Mouse (Mus musculus): ENCODE data around the gene Adm. TPM values are rescaled to one million over a fixed set of nuclear protein-coding genes. Genes with fewer than 3 reads are reported as not detected.
A peak's percentile ranks its signal among the peaks of the same experiment; 100 is the strongest.

Gene Adm
- total RNA-seq, 2 experiments from 2014 or later = 2.8 to 3.4 TPM

DNA sequence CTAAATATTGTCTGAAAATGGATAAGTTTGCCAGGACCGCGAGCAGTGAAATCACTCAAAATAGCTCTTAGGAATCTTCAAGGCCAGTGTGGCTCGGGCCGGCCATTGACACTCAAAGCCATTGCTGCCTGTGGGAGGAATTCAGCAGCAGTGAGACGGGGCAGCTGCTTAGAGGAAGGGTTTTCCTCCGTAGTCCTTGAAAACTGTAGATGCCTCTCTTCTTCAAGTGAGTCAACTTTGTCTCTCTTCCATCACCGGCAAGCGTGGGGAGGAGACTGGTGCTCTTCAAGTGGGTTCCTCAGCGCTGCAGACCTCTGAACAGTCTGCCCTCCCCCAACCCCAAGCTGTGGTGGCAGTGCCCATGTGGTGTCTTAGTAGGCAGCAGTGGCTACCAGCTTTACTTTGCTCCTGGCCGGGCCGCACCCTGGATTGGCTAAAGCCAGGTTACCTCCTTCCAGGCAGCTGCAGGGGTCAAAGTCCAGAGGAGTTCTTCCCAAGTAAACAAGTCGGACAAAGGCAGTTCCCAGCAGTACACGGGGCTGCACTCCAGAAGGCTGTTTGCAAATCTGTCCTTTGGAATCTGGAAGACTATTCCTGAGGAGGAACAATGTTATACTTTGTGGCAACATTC is 21.1 kb downstream of the Adm start:
- no peak for DNase-seq (ENCODE audit: extremely low spot score in 1 of 2, low spot score in 2 of 2)
- intact Hi-C loops (cut with DNase I) = loop anchor here (5.0 kb wide), 1 partner anchor 481 kb away; no protein-coding TSS in a partner anchor
- TF ChIP-seq CTCF (IDR thresholded peaks at IDR 0.05) = no peak
- Histone ChIP-seq H3K27ac (no peak overlapping the region), H3K4me3 (no peak overlapping the region)

DNA sequence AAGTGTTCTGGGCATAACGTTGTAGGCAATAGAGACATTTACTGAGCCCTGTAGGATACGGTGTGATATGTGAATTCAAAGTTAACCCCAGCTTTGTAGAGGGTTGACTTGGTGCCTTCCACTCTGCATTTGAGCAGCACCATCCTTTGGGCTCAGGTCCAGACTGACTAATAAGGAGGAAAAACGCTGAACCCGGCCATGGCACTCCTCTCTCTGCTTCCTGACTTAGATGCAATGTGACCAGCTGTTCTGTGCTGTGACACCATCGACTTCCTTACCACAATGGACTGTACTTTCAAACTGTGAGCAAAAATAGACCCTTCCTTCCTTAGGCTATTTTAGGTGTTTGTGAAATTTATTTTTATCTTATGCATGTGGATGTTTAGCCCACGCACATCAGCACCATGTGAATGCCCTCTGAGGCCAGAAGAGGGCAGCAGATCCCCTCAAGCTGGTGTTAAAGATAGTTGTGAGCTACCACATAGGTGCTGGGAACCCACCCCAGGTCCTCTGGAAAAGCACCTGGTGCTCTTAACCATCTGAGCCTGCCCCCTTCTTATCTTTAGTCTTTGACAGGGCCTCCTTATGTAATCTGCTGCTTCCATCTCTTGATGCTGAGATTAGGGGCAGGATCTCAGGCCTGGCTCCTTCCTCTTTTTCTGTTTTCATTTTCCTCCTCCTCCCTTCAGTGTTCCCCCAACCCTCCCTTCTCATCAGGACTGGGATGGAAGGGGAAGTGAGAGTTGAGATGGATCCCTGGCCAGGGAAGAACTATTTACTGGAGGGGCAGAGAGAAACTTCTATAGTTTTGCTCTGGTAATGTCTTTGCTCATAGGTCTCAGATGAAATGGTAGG is 21.9 kb downstream of the Adm start:
- H3K4me3 ChIP-seq = no peak overlapping the region
- H3K27ac ChIP-seq = no peak overlapping the region
- intact Hi-C loops (cut with DNase I) = loop anchor here (5.0 kb wide), 1 partner anchor 482 kb away; no protein-coding TSS in a partner anchor
- TF ChIP-seq CTCF (IDR thresholded peaks at IDR 0.05) = peak; percentile 10; the same call in 1 of the 2 replicates
- no peak for DNase-seq (ENCODE audit: extremely low spot score in 1 of 2, low spot score in 2 of 2)

DNA sequence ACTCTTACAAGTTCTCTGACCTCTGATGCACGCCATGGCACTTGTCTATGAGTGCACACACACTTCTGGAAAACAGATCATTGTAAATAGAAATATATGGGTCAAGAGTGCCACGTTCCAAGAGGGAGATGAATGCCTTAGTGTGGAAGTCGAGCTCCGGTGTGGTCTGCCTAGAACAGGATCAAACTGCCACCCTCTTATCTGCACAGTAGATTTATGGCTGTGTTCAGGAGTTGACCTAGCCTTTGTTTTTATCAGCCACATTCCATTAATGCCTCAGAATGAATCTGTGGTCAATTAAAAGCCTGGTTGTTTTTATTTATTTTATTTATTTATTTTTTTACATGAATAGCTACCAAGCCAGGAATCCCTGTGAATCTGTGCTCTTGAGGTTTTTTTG is 23.0 kb downstream of the Adm start:
- intact Hi-C loops (cut with DNase I) = no loop called here
- no peak overlapping the region for H3K4me3 ChIP-seq
- no peak for TF ChIP-seq CTCF (IDR thresholded peaks at IDR 0.05)
- no peak for DNase-seq (ENCODE audit: extremely low spot score in 1 of 2, low spot score in 2 of 2)
- no peak overlapping the region for H3K27ac ChIP-seq

DNA sequence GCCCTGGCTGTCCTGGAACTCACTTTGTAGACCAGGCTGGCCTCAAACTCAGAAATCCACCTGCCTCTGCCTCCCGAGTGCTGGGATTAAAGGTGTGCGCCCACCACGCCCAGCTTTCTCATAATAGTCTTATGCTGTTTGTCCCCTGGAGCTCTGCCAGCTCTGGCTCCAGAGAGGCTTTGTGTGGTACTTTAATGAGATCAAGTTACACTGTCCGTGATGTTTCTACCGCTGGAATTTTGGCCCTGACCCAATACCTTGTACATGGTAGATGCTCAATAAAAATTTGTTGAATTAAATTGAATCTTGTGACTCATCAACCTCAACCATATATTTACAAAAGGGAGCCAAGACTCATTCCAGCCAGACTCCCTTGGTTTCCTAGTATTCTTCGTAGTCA is 23.6 kb downstream of the Adm start:
- Histone ChIP-seq H3K4me3 (no peak overlapping the region), H3K27ac (no peak overlapping the region)
- intact Hi-C loops (cut with DNase I) = no loop called here
- no peak for TF ChIP-seq CTCF (IDR thresholded peaks at IDR 0.05)
- DNase-seq (ENCODE audit: extremely low spot score in 1 of 2, low spot score in 2 of 2) = no peak

DNA sequence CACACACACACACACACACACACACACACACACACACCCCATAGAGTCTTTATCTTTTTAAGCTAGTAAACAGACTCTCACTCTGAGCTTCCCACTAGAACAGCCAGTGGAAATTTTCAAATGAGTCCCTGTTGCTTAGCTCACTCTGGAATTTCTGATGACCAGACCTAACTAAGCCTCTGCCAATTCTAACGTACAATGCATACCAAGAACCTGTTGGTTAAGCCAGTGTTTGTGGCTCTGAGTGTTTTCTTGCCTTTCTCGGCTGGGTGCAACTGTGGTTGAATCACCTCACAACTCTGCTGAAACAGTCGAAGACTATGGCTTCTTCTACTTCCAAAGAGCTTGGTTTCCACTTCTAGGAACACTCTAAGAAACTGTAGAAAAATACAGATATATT is 27.8 kb downstream of the Adm start:
- TF ChIP-seq CTCF (IDR thresholded peaks at IDR 0.05) = no peak
- intact Hi-C loops (cut with DNase I) = no loop called here
- no peak overlapping the region for H3K4me3 ChIP-seq
- DNase-seq (ENCODE audit: extremely low spot score in 1 of 2, low spot score in 2 of 2) = no peak
- no peak overlapping the region for H3K27ac ChIP-seq

DNA sequence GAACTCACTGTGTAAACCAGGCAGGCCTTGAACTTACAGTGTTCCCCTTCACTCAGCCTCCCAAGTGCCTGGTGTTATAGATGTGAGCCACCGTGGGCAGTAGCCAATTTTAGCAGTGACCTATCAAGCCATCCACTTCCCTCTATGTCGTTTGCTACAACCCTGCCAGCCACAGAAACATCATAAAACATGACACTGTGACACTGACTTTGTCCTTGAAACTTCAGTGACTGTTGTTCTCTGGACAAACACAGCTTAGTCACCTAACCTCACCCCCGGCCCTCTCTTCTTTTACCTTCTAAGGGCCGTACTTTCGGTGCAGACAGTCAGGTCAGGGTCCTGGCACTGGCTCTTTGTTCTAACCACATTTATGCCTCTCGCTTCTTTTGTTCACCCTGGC is 28.5 kb downstream of the Adm start:
- no peak overlapping the region for H3K27ac ChIP-seq
- no peak for TF ChIP-seq CTCF (IDR thresholded peaks at IDR 0.05)
- H3K4me3 ChIP-seq = no peak overlapping the region
- intact Hi-C loops (cut with DNase I) = no loop called here
- no peak for DNase-seq (ENCODE audit: extremely low spot score in 1 of 2, low spot score in 2 of 2)

DNA sequence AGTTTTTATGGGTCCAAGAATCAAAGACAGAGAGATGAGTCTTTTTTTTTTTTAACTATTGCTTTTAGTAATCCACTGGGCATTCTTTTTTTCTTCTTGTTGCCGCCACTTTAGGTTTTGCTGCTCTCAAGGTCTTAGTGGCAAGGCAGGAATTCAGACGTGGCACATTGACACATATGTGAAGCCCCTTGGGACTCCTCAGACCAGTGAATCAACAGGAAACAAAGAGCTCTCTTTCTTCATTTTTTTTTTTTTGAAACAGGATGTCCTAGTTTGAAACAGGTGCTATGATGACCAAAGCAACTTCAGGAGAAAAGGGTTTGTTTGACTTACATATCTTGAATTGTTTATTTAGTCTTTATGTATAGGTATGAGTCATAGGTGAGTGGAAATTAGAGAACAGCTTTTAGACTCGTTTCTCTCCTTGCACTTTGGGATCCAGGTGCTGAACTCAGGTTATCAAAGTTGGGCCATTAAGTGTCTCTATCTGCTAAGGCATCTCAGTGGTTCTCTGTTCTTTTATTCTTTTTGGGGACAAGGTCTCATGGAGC is 31.0 kb downstream of the Adm start:
- no peak for DNase-seq (ENCODE audit: extremely low spot score in 1 of 2, low spot score in 2 of 2)
- TF ChIP-seq CTCF (IDR thresholded peaks at IDR 0.05) = no peak
- Histone ChIP-seq H3K27ac (no peak overlapping the region), H3K4me3 (no peak overlapping the region)
- intact Hi-C loops (cut with DNase I) = no loop called here

DNA sequence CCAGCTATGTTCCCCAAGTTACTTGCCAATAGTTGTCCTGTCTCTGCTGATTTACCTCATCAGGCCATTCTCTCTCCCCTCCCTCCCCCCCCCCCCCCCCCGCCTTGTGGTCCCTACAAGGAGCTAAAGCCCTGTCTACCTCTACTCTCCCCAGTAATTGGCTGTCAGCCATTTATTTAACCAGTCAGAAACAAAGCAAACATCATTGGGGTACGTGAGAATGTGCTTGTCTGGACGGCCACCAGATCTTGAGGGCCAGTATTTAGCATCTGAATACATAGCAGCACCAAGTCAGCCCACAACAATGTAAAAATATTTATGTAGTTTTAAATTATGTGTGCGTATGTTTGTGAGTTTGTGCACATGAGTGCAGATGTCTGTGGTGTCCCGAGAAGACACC is 39.1 kb downstream of the Adm start:
- intact Hi-C loops (cut with DNase I) = no loop called here
- Histone ChIP-seq H3K4me3 (no peak overlapping the region), H3K27ac (no peak overlapping the region)
- TF ChIP-seq CTCF (IDR thresholded peaks at IDR 0.05) = no peak
- no peak for DNase-seq (ENCODE audit: extremely low spot score in 1 of 2, low spot score in 2 of 2)

DNA sequence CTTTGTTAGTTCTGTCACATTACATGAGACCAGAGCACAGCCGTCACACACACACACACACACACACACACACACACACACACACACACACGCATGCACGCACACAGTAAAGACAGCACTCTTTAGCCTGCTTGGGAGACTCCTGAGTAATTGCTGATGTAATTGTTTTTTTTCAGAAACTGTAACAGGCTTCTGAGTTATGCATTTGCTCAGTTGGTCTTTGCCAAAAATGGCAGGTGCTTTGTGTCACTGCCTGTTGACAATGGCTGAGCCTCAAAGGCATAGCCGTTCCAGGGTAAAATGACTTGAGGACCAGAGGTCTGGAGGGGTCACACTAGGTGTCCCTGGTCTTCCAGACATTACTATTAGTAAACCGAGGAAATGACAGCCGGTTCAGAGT is 40.8 kb downstream of the Adm start:
- Histone ChIP-seq H3K4me3 (no peak overlapping the region), H3K27ac (no peak overlapping the region; the same call in 1 of the 2 replicates)
- no peak for DNase-seq (ENCODE audit: extremely low spot score in 1 of 2, low spot score in 2 of 2)
- TF ChIP-seq CTCF (IDR thresholded peaks at IDR 0.05) = no peak
- intact Hi-C loops (cut with DNase I) = no loop called here

DNA sequence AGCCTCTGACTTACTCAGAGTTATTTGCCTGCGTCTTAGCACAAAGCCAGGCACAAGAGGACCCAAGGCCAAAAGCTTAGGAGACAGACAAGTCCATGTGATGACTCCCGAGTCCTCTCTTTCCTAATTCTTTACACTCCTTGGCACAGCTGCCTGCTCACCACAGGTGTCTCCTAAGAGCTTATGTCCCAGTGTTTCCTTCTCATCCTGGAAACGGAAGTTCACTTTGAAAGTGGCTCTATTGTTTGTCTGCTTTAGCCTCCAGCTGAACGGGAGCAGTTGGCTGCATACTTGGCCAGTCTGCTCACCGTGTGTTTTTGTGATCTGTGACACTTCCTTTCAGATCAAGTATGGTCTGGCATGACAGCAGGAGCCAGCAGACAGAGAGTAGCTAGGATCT is 41.3 kb downstream of the Adm start:
- intact Hi-C loops (cut with DNase I) = no loop called here

DNA sequence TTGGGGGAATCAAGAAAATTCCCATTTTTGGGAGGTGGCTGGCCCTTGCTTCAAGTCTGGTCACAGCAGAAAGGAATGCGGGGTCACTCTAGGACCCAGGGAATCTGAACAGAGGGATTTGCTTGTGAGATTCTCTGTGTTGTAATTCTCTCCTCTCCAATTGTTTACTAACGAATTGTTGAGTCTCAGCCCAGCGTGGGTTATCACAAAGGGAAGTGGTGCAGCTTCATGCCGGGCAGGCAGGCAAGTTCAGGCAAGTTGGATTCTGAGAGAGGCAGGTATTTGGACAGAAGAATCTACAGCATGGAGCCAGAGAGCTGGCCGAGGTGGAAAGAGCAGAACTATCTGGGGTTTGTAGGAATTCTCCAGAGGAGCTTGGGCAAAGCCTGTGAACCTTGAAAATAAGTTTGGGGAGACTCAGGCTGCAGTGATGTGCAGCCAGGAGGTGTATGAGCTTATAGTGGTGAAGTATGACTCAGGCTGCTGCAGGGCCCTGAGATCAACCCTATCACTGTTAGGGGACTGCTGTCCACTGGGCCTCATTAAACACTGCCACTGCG is 43.7 kb downstream of the Adm start:
- Histone ChIP-seq H3K27ac (no peak overlapping the region), H3K4me3 (no peak overlapping the region)
- no peak for DNase-seq (ENCODE audit: extremely low spot score in 1 of 2, low spot score in 2 of 2)
- no peak for TF ChIP-seq CTCF (IDR thresholded peaks at IDR 0.05)
- intact Hi-C loops (cut with DNase I) = no loop called here

More for the DNA sequence above, 41.3 kb downstream of the Adm start:
- DNase-seq (ENCODE audit: extremely low spot score in 1 of 2, low spot score in 2 of 2) = no peak
- Histone ChIP-seq H3K4me3 (no peak overlapping the region), H3K27ac (no peak overlapping the region; the same call in 1 of the 2 replicates)
- TF ChIP-seq CTCF (IDR thresholded peaks at IDR 0.05) = no peak

Other genes starting within 250 kb of the Adm start
- gene Sbf2, start 12.7 kb upstream of the Adm start, total RNA-seq (2021) = 10 to 100 TPM; 54.7 to 55.2 TPM
- 10 to 100 TPM; 24.4 to 25.3 TPM for gene Ampd3, start 140.5 kb downstream of the Adm start, total RNA-seq (2021)
- gene Rnf141, start 216.8 kb downstream of the Adm start, total RNA-seq (2021) = 10 to 100 TPM; 72.1 to 72.6 TPM
- 1 to 10 TPM; 2.0 to 3.4 TPM for gene Lyve1, start 235.6 kb downstream of the Adm start, total RNA-seq (2021)

Measured in left cerebral cortex, adult 2 months (tissue).